Mouse (Mus musculus) limb, embryonic 14.5 days (tissue): ENCODE results near the gene Socs5. TPM values are rescaled to one million over a fixed set of nuclear protein-coding genes. Genes with fewer than 3 reads are reported as not detected.
A peak's percentile ranks its signal among the peaks of the same experiment; 100 is the strongest.
"Not testable (repeated sequence)": the region's sequence is repeated elsewhere in the genome, so short reads cannot be mapped to it uniquely, and the experiment has no call there.

ENCODE experiments used
- ATAC-seq: fragments of 200-750 bp; cut with Nextera tagmentation; 2 replicates; pipeline ENCODE4 v1.8.0; 2017; ENCODE audit warnings: low read depth, moderate number of reproducible peaks, moderate TSS enrichment; ENCODE audit not compliant: low FRiP score
- DNase-seq: peaks from one replicate; pipeline ENCODE4 v3.0.0-alpha.2; 2015; ENCODE audit warnings: low spot score
- H3K27ac ChIP-seq: fragments of 300-500 bp; sonication (generic); replicated peaks from 2 replicates; pipeline ENCODE4 v1.5.1; 2014; ENCODE audit warnings: low read depth, mild to moderate bottlenecking, low read length, moderate library complexity, mixed read lengths
- H3K27me3 ChIP-seq: fragments of 300-500 bp; sonication (generic); 2 replicates; pipeline ENCODE4 v1.6.1; 2014; ENCODE audit warnings: low read length, mixed read lengths; ENCODE audit not compliant: control insufficient read depth, insufficient read depth
- H3K36me3 ChIP-seq: fragments of 300-500 bp; sonication (generic); 2 replicates; pipeline ENCODE4 v1.6.1; 2014; ENCODE audit warnings: mild to moderate bottlenecking, low read length, moderate library complexity, mixed read lengths; ENCODE audit not compliant: control insufficient read depth, insufficient read depth
- H3K4me1 ChIP-seq: fragments of 300-500 bp; sonication (generic); 2 replicates; pipeline ENCODE4 v1.6.1; 2014; ENCODE audit warnings: antibody characterized with exemption, low read length, mixed read lengths; ENCODE audit not compliant: control insufficient read depth, insufficient read depth
- H3K4me2 ChIP-seq: fragments of 300-500 bp; sonication (generic); replicated peaks from 2 replicates; pipeline ENCODE4 v1.6.1; 2014; ENCODE audit warnings: low read depth, mild to moderate bottlenecking, low read length, moderate library complexity; ENCODE audit not compliant: severe bottlenecking
- H3K4me3 ChIP-seq: fragments of 300-500 bp; sonication (generic); replicated peaks from 2 replicates; pipeline ENCODE4 v1.5.1; 2014; ENCODE audit warnings: low read length
- H3K9ac ChIP-seq: fragments of 300-500 bp; sonication (generic); 2 replicates; pipeline ENCODE4 v1.6.1; 2014; ENCODE audit warnings: mild to moderate bottlenecking, low read depth, low read length, moderate library complexity; ENCODE audit not compliant: severe bottlenecking
- H3K9me3 ChIP-seq: fragments of 300-500 bp; sonication (generic); 2 replicates; pipeline ENCODE4 v1.6.1; 2016; ENCODE audit warnings: low read length; ENCODE audit not compliant: control insufficient read depth
- POLR2A ChIP-seq: fragments of 200-500 bp; IDR thresholded peaks from 2 replicates; pipeline ENCODE4 v1.8.0; 2012; ENCODE audit warnings: inconsistent platforms, mild to moderate bottlenecking, moderate library complexity, borderline replicate concordance; ENCODE audit not compliant: insufficient read depth, insufficient read length; ENCODE audit errors: extremely low read depth
- WGBS: fragments of 180-500 bp; shearing (Covaris S2); extraction: QIAGEN DNeasy Blood & Tissue Kit; methylation state at CpG from one replicate; pipeline ENCODE4 v1.1.7; 2014; 5-methylcytosine and 5-hydroxymethylcytosine counted together
- polyA plus RNA-seq, 2 experiments: library from polyadenylated mRNA; depleted of rRNA in 1 of 2; stranded (reverse) in 1 of 2; unstranded in 1 of 2; fragments of >200 nt; fragmentation: Nextera tagmentation in 1 of 2; extraction: Ambion mirVana in 1 of 2; gene quantifications; 2 replicates each; pipeline versions ENCODE4 v1.2.1 to v1.2.3; 2012 to 2014

Socs5 gene
- 18.4 TPM in 2 replicates for polyA plus RNA-seq (2012; rRNA removed)
- 21.2 and 27.3 TPM in 2 replicates for polyA plus RNA-seq (2014; fragmentation: Nextera tagmentation; extraction: Ambion mirVana)

GRCm38 (mm10) chr17:87107623-87108221 lies at the start of gene Socs5:
TSS of gene Socs5 (plus strand) at chr17:87107679.
- no peaks in the 10 kb centered on the region for H3K27me3 ChIP-seq
- under 1% methylated on average over 51 of the region's 73 CpGs for WGBS
- H3K4me3 ChIP-seq, result peak within 1 kb of the TSS; percentile 74
- 0 out of 2 replicates have a peak, but pooled peaks have one; percentile 19 for TF ChIP-seq POLR2A
- no peaks in the 10 kb centered on the region for H3K9me3 ChIP-seq
- DNase-seq (peak; percentile 31), ATAC-seq (peak; percentile 69)
- peak within 1 kb of the TSS; percentile 71 for H3K4me2 ChIP-seq
- peak within 1 kb of the TSS; percentile 80 for H3K9ac ChIP-seq
- peaks cover 13% of the 10 kb centered on the region for H3K4me1 ChIP-seq
- H3K36me3 ChIP-seq, result no peaks in the 10 kb centered on the region
- peak within 1 kb of the TSS; percentile 75 for H3K27ac ChIP-seq

- ATAC-seq (no peak), DNase-seq (no peak)
- no peak overlapping the region for H3K4me2 ChIP-seq
- no peak overlapping the region for H3K4me3 ChIP-seq
- H3K27ac ChIP-seq, result no peak overlapping the region
- H3K9ac ChIP-seq, result no peak overlapping the region
- H3K36me3 ChIP-seq, result no peaks in the 10 kb centered on the region
- H3K9me3 ChIP-seq, result no peaks in the 10 kb centered on the region
- no peaks in the 10 kb centered on the region for H3K27me3 ChIP-seq
- whole genome bisulfite sequencing, result 81% methylated on average over 9 of the region's 9 CpGs
- TF ChIP-seq POLR2A, result no peak
- H3K4me1 ChIP-seq, result 0 out of 2 replicates have a peak, but pooled peaks cover 5% of the 10 kb centered on the region
These were observed 44.8 kb upstream of the Socs5 start for GRCm38 (mm10) chr17:87062639-87063038.

DNA sequence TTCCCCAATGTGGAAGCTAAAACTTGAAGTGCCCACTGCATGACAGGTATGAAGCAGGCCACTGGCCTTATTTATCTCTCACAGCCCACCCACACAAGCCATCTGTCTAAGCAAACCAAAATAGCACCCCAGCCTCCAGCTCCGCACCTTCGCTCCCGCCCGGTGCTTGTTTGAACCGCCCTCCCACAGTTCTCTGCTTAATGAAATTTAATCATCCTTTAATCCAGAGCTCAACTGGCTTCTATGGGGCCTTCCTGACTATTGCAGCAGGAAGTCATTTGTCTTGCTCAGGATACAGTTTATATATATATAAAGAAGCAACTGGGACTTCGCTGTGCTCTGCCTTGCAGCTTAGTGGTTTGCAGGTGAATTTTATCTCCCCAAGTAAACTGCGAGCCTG lies 44.0 kb upstream of the Socs5 start:
- no peak overlapping the region for H3K4me3 ChIP-seq
- ATAC-seq (no peak), DNase-seq (no peak)
- no peaks in the 10 kb centered on the region for H3K36me3 ChIP-seq
- H3K27me3 ChIP-seq, result no peaks in the 10 kb centered on the region
- no peaks in the 10 kb centered on the region for H3K9me3 ChIP-seq
- no peak overlapping the region for H3K27ac ChIP-seq
- no peak overlapping the region for H3K9ac ChIP-seq
- H3K4me1 ChIP-seq, result no peaks in the 10 kb centered on the region
- no peak for TF ChIP-seq POLR2A
- H3K4me2 ChIP-seq, result no peak overlapping the region
- 72% methylated on average over 7 of the region's 7 CpGs for WGBS

DNA sequence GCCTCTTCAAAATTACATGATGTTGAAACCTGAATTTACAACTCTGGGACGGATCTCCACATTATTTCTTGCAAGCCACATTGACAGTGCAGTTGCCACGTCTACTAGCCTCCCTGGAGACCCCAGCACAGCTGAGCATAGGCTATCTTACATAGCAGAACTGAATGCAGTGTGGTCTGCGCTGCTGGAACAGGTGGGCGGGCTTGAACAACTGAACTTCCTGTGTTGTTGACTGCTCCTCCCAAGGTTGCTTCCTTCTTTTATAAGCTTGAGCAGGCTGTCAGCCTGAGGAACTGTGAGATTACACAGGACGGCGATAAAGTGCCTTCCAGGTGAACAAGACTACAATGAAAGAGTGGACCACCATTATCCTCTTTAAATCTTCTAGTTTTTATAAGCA lies 43.5 kb upstream of the Socs5 start:
- Histone ChIP-seq H3K27ac (no peak overlapping the region), H3K4me1 (no peaks in the 10 kb centered on the region), H3K4me2 (no peak overlapping the region), H3K4me3 (no peak overlapping the region), H3K9me3 (no peaks in the 10 kb centered on the region), H3K27me3 (no peaks in the 10 kb centered on the region), H3K36me3 (no peaks in the 10 kb centered on the region), H3K9ac (no peak overlapping the region)
- 68% methylated on average over 6 of the region's 6 CpGs for WGBS
- no peak for ATAC-seq
- DNase-seq, result no peak
- TF ChIP-seq POLR2A, result no peak

GRCm38 (mm10) chr17:87068997-87069396 lies 38.5 kb upstream of the Socs5 start:
- DNase-seq, result no peak

DNA sequence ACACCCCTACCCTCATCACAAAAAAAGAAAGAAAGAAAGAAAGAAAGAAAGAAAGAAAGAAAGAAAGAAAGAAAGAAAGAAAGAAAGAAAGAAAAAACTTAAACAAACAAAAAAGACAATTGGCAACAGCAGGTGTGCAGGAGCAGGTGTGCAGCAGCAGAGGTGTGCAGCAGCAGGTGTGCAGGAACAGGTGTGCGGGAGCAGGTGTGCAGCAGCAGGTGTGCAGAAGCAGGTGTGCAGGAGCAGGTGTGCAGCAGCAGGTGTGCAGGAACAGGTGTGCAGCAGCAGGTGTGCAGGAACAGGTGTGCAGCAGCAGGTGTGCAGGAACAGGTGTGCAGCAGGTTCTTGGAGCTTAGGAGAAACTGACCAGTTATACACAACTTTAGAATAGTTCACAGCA lies 35.3 kb upstream of the Socs5 start:
- not testable (repeated sequence) for H3K27ac ChIP-seq, H3K4me2 ChIP-seq, H3K9me3 ChIP-seq, H3K36me3 ChIP-seq, H3K9ac ChIP-seq, H3K27me3 ChIP-seq, H3K4me1 ChIP-seq, DNase-seq, ATAC-seq, H3K4me3 ChIP-seq
- 95% methylated on average over 1 of the region's 1 CpGs for WGBS

More at GRCm38 (mm10) chr17:87068997-87069396, 38.5 kb upstream of the Socs5 start:
- TF ChIP-seq POLR2A, result no peak
- WGBS, result 86% methylated on average over 4 of the region's 4 CpGs
- Histone ChIP-seq H3K4me3 (no peak overlapping the region), H3K9me3 (no peaks in the 10 kb centered on the region), H3K4me2 (no peak overlapping the region), H3K36me3 (no peaks in the 10 kb centered on the region), H3K27ac (no peak overlapping the region), H3K9ac (no peak overlapping the region), H3K27me3 (no peaks in the 10 kb centered on the region), H3K4me1 (no peaks in the 10 kb centered on the region)
- ATAC-seq, result no peak
